Mouse (Mus musculus) kidney, adult 2 months (tissue): ENCODE data around the gene Iqschfp. TPM values are rescaled to one million over a fixed set of nuclear protein-coding genes. Genes with fewer than 3 reads are reported as not detected.

Experiments
- DNase-seq: peaks from one replicate; pipeline ENCODE4 v3.0.0; 2021
- H3K27ac ChIP-seq: fragments of 200-500 bp; 2 replicates; pipeline ENCODE4 v1.5.1; 2012; ENCODE audit warnings: low read depth, low read length, control low read depth, inconsistent platforms; ENCODE audit not compliant: insufficient read depth
- H3K27me3 ChIP-seq: fragments of 200-500 bp; replicated peaks from 2 replicates; pipeline ENCODE4 v1.6.1; 2012; ENCODE audit warnings: mild to moderate bottlenecking, moderate library complexity, low read length, inconsistent platforms; ENCODE audit not compliant: control insufficient read depth, insufficient read depth
- H3K36me3 ChIP-seq: fragments of 200-500 bp; 2 replicates; pipeline ENCODE4 v1.6.1; 2012; ENCODE audit warnings: mild to moderate bottlenecking, moderate library complexity, low read length, inconsistent platforms; ENCODE audit not compliant: control insufficient read depth, insufficient read depth
- H3K4me1 ChIP-seq: fragments of 200-500 bp; 2 replicates; pipeline ENCODE4 v1.6.1; 2011; ENCODE audit warnings: low read length; ENCODE audit not compliant: control insufficient read depth, insufficient read depth
- H3K4me3 ChIP-seq: fragments of 200-500 bp; 2 replicates; pipeline ENCODE4 v1.5.1; 2011; ENCODE audit warnings: mild to moderate bottlenecking, low read depth, low read length, control low read depth; ENCODE audit not compliant: insufficient read depth
- CTCF ChIP-seq: fragments of 200-500 bp; conservative IDR thresholded peaks from 2 replicates; pipeline ENCODE4 v1.5.1; 2011; ENCODE audit warnings: low read depth, mild to moderate bottlenecking, control low read depth, low read length, moderate library complexity, mixed read lengths; ENCODE audit not compliant: insufficient read depth, insufficient read length
- POLR2A ChIP-seq: fragments of 200-500 bp; IDR thresholded peaks from one replicate; pipeline ENCODE4 v1.6.1; 2011; ENCODE audit warnings: low read depth, low read length, control low read depth
- WGBS: fragments of 180-500 bp; shearing (Covaris S2); methylation state at CpG from one replicate; pipeline ENCODE4 v1.1.7; 2018; 5-methylcytosine and 5-hydroxymethylcytosine counted together
- polyA plus RNA-seq: library from polyadenylated mRNA; depleted of rRNA; stranded (reverse); fragments of >200 nt; gene quantifications from 2 replicates; pipeline ENCODE4 v1.2.3, GENCODE M21; 2012

Iqschfp gene
- polyA plus RNA-seq, 1 experiment, result not detected

DNA sequence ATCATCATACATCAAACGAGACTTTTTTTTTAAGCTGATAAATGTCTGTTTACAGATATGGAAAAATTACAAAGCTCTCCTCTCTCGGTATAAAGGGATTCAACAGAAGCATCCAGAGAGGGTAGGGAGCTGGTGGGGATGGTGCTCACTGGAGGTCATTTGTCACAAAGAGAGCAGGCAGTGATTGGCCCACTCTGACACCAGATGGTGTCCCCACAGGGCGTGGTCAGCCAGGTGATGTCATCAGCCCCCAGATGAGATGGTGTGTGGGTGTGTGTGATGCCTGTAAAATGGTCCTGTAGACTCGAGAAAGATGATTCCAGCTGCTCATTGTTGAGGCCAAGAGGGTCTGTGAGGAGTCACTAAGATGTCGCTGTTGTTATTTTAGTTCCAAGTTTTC is 727.1 kb downstream of the Iqschfp start:
- no peak overlapping the region for H3K4me3 ChIP-seq
- no peaks in the 10 kb centered on the region for H3K36me3 ChIP-seq
- H3K4me1 ChIP-seq, result peaks cover 7% of the 10 kb centered on the region; the same call in 1 of the 2 replicates
- no peaks in the 10 kb centered on the region for H3K27me3 ChIP-seq
- no peak overlapping the region for H3K27ac ChIP-seq
- TF ChIP-seq CTCF (no peak), POLR2A (no peak)
- 73% methylated on average over 5 of the region's 5 CpGs for WGBS
- no peak for DNase-seq

DNA sequence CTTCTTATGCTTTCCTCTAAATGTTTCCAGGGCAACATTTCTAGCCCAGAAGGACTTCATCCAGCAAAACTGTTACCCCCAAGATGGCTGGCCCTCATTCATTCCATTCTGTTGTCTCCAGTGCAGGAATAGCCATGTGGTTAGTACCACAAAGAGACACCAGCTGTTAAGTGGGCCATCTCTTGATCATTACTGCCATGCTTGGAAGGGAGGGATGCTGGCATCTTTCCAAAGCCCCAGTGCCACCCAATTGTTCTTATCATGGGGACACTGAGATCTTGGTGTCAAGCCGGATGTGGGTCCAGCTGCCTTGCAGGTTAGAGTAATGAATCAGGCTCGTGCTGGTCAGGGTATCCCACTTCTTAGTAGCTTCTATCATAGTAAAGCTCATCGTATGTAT is 729.9 kb downstream of the Iqschfp start:
- no peak for DNase-seq
- Histone ChIP-seq H3K4me1 (peaks cover 7% of the 10 kb centered on the region; the same call in 1 of the 2 replicates), H3K4me3 (no peak overlapping the region), H3K36me3 (no peaks in the 10 kb centered on the region; the same call in 1 of the 2 replicates), H3K27me3 (no peaks in the 10 kb centered on the region), H3K27ac (no peak overlapping the region)
- TF ChIP-seq POLR2A (no peak), CTCF (no peak)
- 97% methylated on average over 3 of the region's 3 CpGs for WGBS

DNA sequence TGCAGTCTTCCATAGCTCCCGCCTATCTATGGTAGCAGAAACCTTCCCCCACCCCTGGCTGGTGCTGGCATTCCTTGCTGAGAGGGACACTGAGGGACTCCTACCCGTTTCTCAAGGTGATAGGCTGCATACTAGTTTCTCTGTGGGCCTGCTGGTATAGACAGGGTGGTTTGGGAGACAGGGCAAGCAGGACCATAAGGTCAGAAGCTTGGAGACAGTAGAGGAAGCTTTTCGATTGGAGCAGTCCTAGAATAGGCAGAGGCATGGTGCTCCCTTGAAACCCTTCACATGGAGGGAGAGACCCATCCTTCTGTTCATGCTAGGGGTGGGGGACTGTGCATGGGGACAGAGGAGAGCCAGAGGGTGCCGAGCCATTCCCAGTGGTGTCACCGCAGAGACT is 731.0 kb downstream of the Iqschfp start:
- Histone ChIP-seq H3K27ac (no peak overlapping the region), H3K4me3 (no peak overlapping the region), H3K4me1 (peaks cover under 1% of the 10 kb centered on the region; the same call in 1 of the 2 replicates), H3K36me3 (no peaks in the 10 kb centered on the region; the same call in 1 of the 2 replicates), H3K27me3 (no peaks in the 10 kb centered on the region)
- WGBS, result 89% methylated on average over 5 of the region's 5 CpGs
- TF ChIP-seq CTCF, result no peak
- TF ChIP-seq POLR2A, result no peak
- DNase-seq, result no peak

DNA sequence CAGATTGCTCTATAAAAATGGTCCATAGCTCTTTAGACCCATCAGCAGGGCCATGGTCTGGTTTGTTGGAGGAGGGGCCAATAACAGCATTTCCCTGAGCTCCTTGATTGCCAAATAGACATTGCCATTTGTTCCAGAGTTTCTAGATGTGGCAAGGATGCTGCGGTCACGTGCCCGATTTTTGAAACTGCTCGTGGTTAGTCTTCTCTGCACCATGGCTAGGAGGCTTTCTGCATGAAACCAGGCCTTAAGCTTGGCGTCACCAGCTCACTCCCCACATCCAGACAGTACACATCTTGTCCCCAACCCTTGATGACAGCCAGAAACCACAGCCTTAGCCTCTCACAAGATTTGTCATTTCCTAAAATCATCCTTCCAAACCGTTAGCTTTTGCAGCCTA is 732.4 kb downstream of the Iqschfp start:
- H3K27ac ChIP-seq, result no peak overlapping the region

DNA sequence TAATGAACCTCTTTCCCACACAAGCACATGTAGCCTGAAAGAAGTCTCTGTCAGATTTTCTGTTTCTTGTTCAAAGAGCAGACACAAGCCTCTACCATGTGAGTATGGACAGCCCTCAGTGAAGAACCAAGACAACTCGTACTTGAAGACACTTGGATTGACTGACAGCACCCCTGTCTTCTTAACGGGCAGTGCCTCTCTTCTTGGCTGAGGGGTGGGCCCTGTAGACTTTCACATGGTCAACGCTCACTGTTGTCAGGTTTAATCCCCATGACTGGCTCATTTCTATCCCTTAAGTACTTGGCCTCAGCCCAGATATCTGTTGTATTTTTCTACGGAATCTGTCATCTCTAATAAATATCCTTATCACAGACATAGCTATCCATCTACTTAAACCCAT is 738.2 kb downstream of the Iqschfp start:
- H3K27ac ChIP-seq, result no peak overlapping the region
- TF ChIP-seq CTCF (no peak), POLR2A (no peak)
- H3K4me1 ChIP-seq, result no peaks in the 10 kb centered on the region
- DNase-seq, result no peak
- H3K4me3 ChIP-seq, result no peak overlapping the region
- H3K27me3 ChIP-seq, result no peaks in the 10 kb centered on the region
- no peaks in the 10 kb centered on the region; the same call in 1 of the 2 replicates for H3K36me3 ChIP-seq
- WGBS, result 83% methylated on average over 4 of the region's 4 CpGs

More for the DNA sequence above, 732.4 kb downstream of the Iqschfp start:
- DNase-seq, result no peak
- Histone ChIP-seq H3K4me3 (no peak overlapping the region), H3K27me3 (no peaks in the 10 kb centered on the region), H3K4me1 (no peaks in the 10 kb centered on the region), H3K36me3 (no peaks in the 10 kb centered on the region; the same call in 1 of the 2 replicates)
- TF ChIP-seq CTCF (no peak), POLR2A (no peak)
- WGBS, result 86% methylated on average over 6 of the region's 6 CpGs

DNA sequence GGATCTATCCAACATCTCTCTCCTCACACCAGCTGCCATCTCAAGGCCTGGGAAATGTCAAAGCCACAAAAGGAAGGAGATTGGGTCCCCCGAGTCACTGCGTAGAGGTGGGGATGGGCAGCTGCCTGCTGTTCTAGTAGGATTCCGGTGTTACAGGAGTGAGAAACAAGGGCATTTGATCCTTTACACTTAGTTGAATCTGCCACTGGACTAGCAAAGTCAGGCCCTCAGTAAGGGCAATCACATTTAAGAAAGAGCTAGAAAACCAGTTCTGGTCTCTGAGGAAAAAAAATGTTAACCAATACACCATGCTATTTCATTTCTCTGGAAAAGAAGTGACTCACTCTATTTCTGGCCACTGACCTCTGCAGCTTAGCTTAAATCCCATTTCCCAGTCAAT is 738.8 kb downstream of the Iqschfp start:
- Histone ChIP-seq H3K27ac (no peak overlapping the region), H3K4me3 (no peak overlapping the region), H3K36me3 (no peaks in the 10 kb centered on the region), H3K27me3 (no peaks in the 10 kb centered on the region), H3K4me1 (no peaks in the 10 kb centered on the region)
- WGBS, result 63% methylated on average over 3 of the region's 3 CpGs
- no peak for DNase-seq
- TF ChIP-seq POLR2A, result no peak
- TF ChIP-seq CTCF, result no peak

DNA sequence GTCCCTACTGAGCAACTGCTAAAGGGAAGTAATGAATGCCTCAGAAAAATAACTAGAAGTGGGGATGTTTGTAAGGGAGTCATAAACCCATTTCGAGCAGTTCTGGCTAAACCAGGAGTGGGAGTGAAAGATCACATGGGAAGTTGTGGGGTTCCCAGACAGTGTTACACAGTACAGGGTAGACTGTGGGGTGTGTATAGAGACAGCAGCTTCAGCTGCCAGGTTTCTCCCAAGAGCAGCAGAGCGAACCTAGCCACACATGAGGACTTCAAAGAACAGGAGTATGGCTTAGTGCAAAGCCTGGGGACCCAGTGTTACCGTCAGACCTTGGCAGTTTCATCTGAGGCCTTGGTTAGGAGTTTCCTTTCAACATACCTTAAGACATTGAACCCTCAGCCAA is 740.7 kb downstream of the Iqschfp start:
- no peaks in the 10 kb centered on the region for H3K4me1 ChIP-seq
- WGBS, result 72% methylated on average over 3 of the region's 3 CpGs
- TF ChIP-seq POLR2A, result no peak
- TF ChIP-seq CTCF, result no peak

More for the DNA sequence above, 740.7 kb downstream of the Iqschfp start:
- no peak overlapping the region for H3K27ac ChIP-seq
- no peaks in the 10 kb centered on the region; the same call in 1 of the 2 replicates for H3K27me3 ChIP-seq
- no peak for DNase-seq
- H3K4me3 ChIP-seq, result no peak overlapping the region
- no peaks in the 10 kb centered on the region for H3K36me3 ChIP-seq
